In genomic region chr9:60482165-60482564, GRCm38 (mm10) we compare ENCODE assay signal across 26 mouse cellular contexts. TPM values are rescaled to one million over a fixed set of nuclear protein-coding genes. Genes with fewer than 3 reads are reported as not detected.
DNase-seq lines count a peak whose midpoint lies in the region; ATAC-seq and TF ChIP-seq lines count a peak whose summit lies in the region.
"Had no signal": no experiment of that assay in that cellular context is flagged by ENCODE, and none has a peak within 500 bp of the region (broad histone marks: within the 10 kb centered on the region; RNA-seq: fewer than 3 reads in every experiment).

No protein-coding gene starts in this region.

- H3K36me3 ChIP-seq in heart, embryonic 15.5 days = no peaks in the 10 kb centered on the region
- peaks cover 2% of the 10 kb centered on the region; the same call in 1 of the 2 replicates for H3K36me3 ChIP-seq in intestine, embryonic 16.5 days (ENCODE audit: control insufficient read depth, insufficient read depth, low read length)
- H3K36me3 ChIP-seq in small intestine, adult 2 months (ENCODE audit: control insufficient read depth, insufficient read depth, low read length) = no peaks in the 10 kb centered on the region
- H3K36me3 ChIP-seq in kidney, embryonic 15.5 days = peaks cover 5% of the 10 kb centered on the region; the same call in 1 of the 2 replicates
- H3K36me3 ChIP-seq: limb, embryonic 15.5 days; stomach, embryonic 15.5 days had no signal

- intact Hi-C loops in heart, postnatal 25 days (cut with DNase I) = no loop called here

- DNase-seq in heart, adult 11 months = peak; percentile 83
- no peak for DNase-seq in heart, postnatal 25 days (ENCODE audit: low spot score)
- no peak for DNase-seq in heart, adult 18-20 months
- DNase-seq: adrenal gland, postnatal 14 days; cerebellum, adult 2 months; cerebellum, postnatal 25 days; embryo, embryonic 11 days; gastrocnemius, adult 2 months; kidney, adult 18-20 months; kidney, postnatal 10 days; left cerebral cortex, postnatal 4 days; right cerebral cortex, adult 18-20 months; right cerebral cortex, postnatal 4 days; thymus, adult 18-20 months; thymus, postnatal 36 days had no signal

- 0 out of 2 replicates have a peak overlapping the region, but pooled peaks have one; percentile 7 for H3K4me2 ChIP-seq in heart, embryonic 15.5 days
- H3K4me2 ChIP-seq in intestine, embryonic 16.5 days (ENCODE audit: low read depth, low read length) = no peak overlapping the region
- H3K4me2 ChIP-seq in kidney, embryonic 15.5 days = no peak overlapping the region
- H3K4me2 ChIP-seq: forebrain, embryonic 13.5 days; limb, embryonic 15.5 days; midbrain, embryonic 11.5 days; stomach, embryonic 15.5 days had no signal

- 0 out of 2 replicates have a peak, but pooled peaks have one; percentile 4 for TF ChIP-seq POLR2A in small intestine, adult 2 months (IDR thresholded peaks at IDR 0.05; ENCODE audit: low read depth, low read length)

- no peak for TF ChIP-seq CTCF in small intestine, adult 2 months (IDR thresholded peaks at IDR 0.05; ENCODE audit: extremely low read depth, insufficient read length, insufficient replicate concordance, low read depth, low read length)

- H3K9ac ChIP-seq in heart, embryonic 15.5 days = no peak overlapping the region
- H3K9ac ChIP-seq in intestine, embryonic 16.5 days (ENCODE audit: low read depth, low read length) = peak overlapping the region; percentile 33; the same call in 1 of the 2 replicates
- no peak overlapping the region for H3K9ac ChIP-seq in kidney, embryonic 15.5 days
- H3K9ac ChIP-seq: forebrain, embryonic 13.5 days; limb, embryonic 15.5 days; liver, embryonic 14.5 days; stomach, embryonic 15.5 days had no signal

- H3K27ac ChIP-seq in heart, embryonic 15.5 days = peak overlapping the region; percentile 28
- H3K27ac ChIP-seq in intestine, embryonic 16.5 days (ENCODE audit: low read length) = peak overlapping the region; percentile 74
- H3K27ac ChIP-seq in small intestine, adult 2 months (ENCODE audit: insufficient read depth, low read depth, low read length) = no peak overlapping the region
- H3K27ac ChIP-seq in kidney, embryonic 15.5 days = no peak overlapping the region
- H3K27ac ChIP-seq: forebrain, embryonic 13.5 days; gastrocnemius, adult 2 months; hindbrain, postnatal 0 days; left cerebral cortex, adult 2 months; limb, embryonic 15.5 days; liver, embryonic 14.5 days; stomach, embryonic 15.5 days had no signal

- ATAC-seq in heart, embryonic 15.5 days (replicated peaks; ENCODE audit: insufficient number of reproducible peaks, insufficient read depth, low FRiP score, low read depth) = no peak; the same call in 1 of the 2 replicates
- ATAC-seq in intestine, embryonic 16.5 days = peak; percentile 65
- no peak for ATAC-seq in kidney, embryonic 15.5 days (replicated peaks; ENCODE audit: low FRiP score)
- ATAC-seq: forebrain, embryonic 13.5 days; hindbrain, postnatal 0 days had no signal

- no peaks in the 10 kb centered on the region for H3K9me3 ChIP-seq in heart, embryonic 15.5 days (replicated peaks)
- no peaks in the 10 kb centered on the region for H3K9me3 ChIP-seq in intestine, embryonic 16.5 days (ENCODE audit: control insufficient read depth, low read length)
- H3K9me3 ChIP-seq in kidney, embryonic 15.5 days (replicated peaks) = no peaks in the 10 kb centered on the region
- H3K9me3 ChIP-seq: forebrain, embryonic 13.5 days; limb, embryonic 15.5 days; stomach, embryonic 15.5 days had no signal

- H3K4me1 ChIP-seq in heart, embryonic 15.5 days (replicated peaks) = peaks cover 11% of the 10 kb centered on the region
- peaks cover 27% of the 10 kb centered on the region for H3K4me1 ChIP-seq in intestine, embryonic 16.5 days (ENCODE audit: control insufficient read depth, insufficient read depth, low read length)
- no peaks in the 10 kb centered on the region for H3K4me1 ChIP-seq in small intestine, adult 2 months (ENCODE audit: control insufficient read depth, insufficient read depth, insufficient read length, low read length)
- peaks cover 18% of the 10 kb centered on the region for H3K4me1 ChIP-seq in kidney, embryonic 15.5 days

- 14% methylated on average over 4 of the region's 4 CpGs for WGBS in heart, embryonic 15.5 days
- WGBS in intestine, embryonic 16.5 days = 62% methylated on average over 4 of the region's 4 CpGs
- WGBS in small intestine, adult 2 months = 29% methylated on average over 4 of the region's 4 CpGs
- WGBS in kidney, embryonic 15.5 days = 84% methylated on average over 4 of the region's 4 CpGs

- no peak overlapping the region for H3K4me3 ChIP-seq in heart, embryonic 15.5 days
- no peak overlapping the region for H3K4me3 ChIP-seq in intestine, embryonic 16.5 days (ENCODE audit: low read length)
- no peak overlapping the region for H3K4me3 ChIP-seq in small intestine, adult 2 months (ENCODE audit: low read depth, low read length)
- no peak overlapping the region for H3K4me3 ChIP-seq in kidney, embryonic 15.5 days (replicated peaks)
- H3K4me3 ChIP-seq: forebrain, embryonic 13.5 days; gastrocnemius, adult 2 months; left cerebral cortex, adult 2 months; limb, embryonic 15.5 days; stomach, embryonic 15.5 days had no signal

- no peaks in the 10 kb centered on the region for H3K27me3 ChIP-seq in heart, embryonic 15.5 days
- H3K27me3 ChIP-seq in intestine, embryonic 16.5 days (replicated peaks; ENCODE audit: control insufficient read depth, insufficient read depth, low read length) = no peaks in the 10 kb centered on the region
- H3K27me3 ChIP-seq in small intestine, adult 2 months (ENCODE audit: control insufficient read depth, insufficient read depth, low read length) = no peaks in the 10 kb centered on the region
- no peaks in the 10 kb centered on the region for H3K27me3 ChIP-seq in kidney, embryonic 15.5 days
- H3K27me3 ChIP-seq: forebrain, embryonic 13.5 days; limb, embryonic 15.5 days; stomach, embryonic 15.5 days had no signal

RNA-seq across cellular contexts. Expression of gene Thsd4, which starts 39.7 kb away (rescaled TPM):
- total RNA-seq in heart, postnatal 25 days (2021) = 1 to 10 TPM; 6.2 to 6.4 TPM
- polyA plus RNA-seq in heart, embryonic 15.5 days (2015; fragmentation: Nextera tagmentation; extraction: Ambion mirVana) = 7.5 and 11.4 TPM in 2 replicates
- 1 to 10 TPM; 4.4 to 4.7 TPM for total RNA-seq in heart, adult 18-20 months (2021)
- 17.5 and 20.2 TPM in 2 replicates for polyA plus RNA-seq in intestine, embryonic 16.5 days (2015; fragmentation: Nextera tagmentation; extraction: Ambion mirVana)
- polyA plus RNA-seq in small intestine, adult 2 months (2012; rRNA removed) = 8.1 and 9.0 TPM in 2 replicates
- 29.7 and 31.0 TPM in 2 replicates for polyA plus RNA-seq in kidney, embryonic 15.5 days (2015; fragmentation: Nextera tagmentation; extraction: Ambion mirVana)

Comparison
In these comparisons a context has a peak if more than half of its experiments do, and no peak if none do; other contexts are left out.
1. H3K27ac ChIP-seq: peak in heart, embryonic 15.5 days (single experiment) and intestine, embryonic 16.5 days (single experiment); none in small intestine, adult 2 months (single experiment) and kidney, embryonic 15.5 days (single experiment).